Mouse (Mus musculus): ENCODE measurements around the gene Hist1h3c. TPM values are rescaled to one million over a fixed set of nuclear protein-coding genes. Genes with fewer than 3 reads are reported as not detected.
"Not testable (repeated sequence)": the region's sequence is repeated elsewhere in the genome, so short reads cannot be mapped to it uniquely, and the experiment has no call there.

The Hist1h3c gene
- polyA plus RNA-seq, 1 experiment from 2014 or later = 1.1 TPM

- no peak overlapping the region for H3K4me3 ChIP-seq
- H3K27me3 ChIP-seq = no peaks in the 10 kb centered on the region
- no peak overlapping the region for H3K27ac ChIP-seq (replicated peaks)
- no peak for ATAC-seq (ENCODE audit: low FRiP score, low read depth)
- no peaks in the 10 kb centered on the region for H3K36me3 ChIP-seq
- WGBS = 64% methylated on average over 4 of the region's 4 CpGs
- H3K9ac ChIP-seq = no peak overlapping the region
- peaks cover 15% of the 10 kb centered on the region for H3K4me1 ChIP-seq (replicated peaks)
- H3K9me3 ChIP-seq = no peaks in the 10 kb centered on the region
- H3K4me2 ChIP-seq = 0 out of 2 replicates have a peak overlapping the region, but pooled peaks have one; percentile 87
These were observed 8.1 kb upstream of the Hist1h3c start for GRCm38 (mm10) chr13:23753314-23754078.

GRCm38 (mm10) chr13:23752742-23753172, 7.4 kb upstream of the Hist1h3c start:
- Histone ChIP-seq H3K4me2 (peak overlapping the region; percentile 87), H3K27ac (replicated peaks) (no peak overlapping the region), H3K9ac (0 out of 2 replicates have a peak overlapping the region, but pooled peaks have one; percentile 19), H3K36me3 (no peaks in the 10 kb centered on the region), H3K9me3 (no peaks in the 10 kb centered on the region), H3K27me3 (no peaks in the 10 kb centered on the region), H3K4me3 (peak overlapping the region; percentile 19), H3K4me1 (replicated peaks) (peaks cover 21% of the 10 kb centered on the region)
- no peak for ATAC-seq (ENCODE audit: low FRiP score, low read depth)
- WGBS = 3% methylated on average over 6 of the region's 6 CpGs

- H3K4me2 ChIP-seq = peak within 1 kb of the TSS; percentile 87
- not testable (repeated sequence) for H3K27me3 ChIP-seq, H3K36me3 ChIP-seq, H3K9me3 ChIP-seq
- H3K4me3 ChIP-seq = peak within 1 kb of the TSS; percentile 45
- WGBS = 1% methylated on average over 22 of the region's 47 CpGs
- peaks cover 21% of the 10 kb centered on the region for H3K4me1 ChIP-seq (replicated peaks)
- H3K9ac ChIP-seq = peak within 1 kb of the TSS; percentile 46
- peak within 1 kb of the TSS; percentile 94 for H3K27ac ChIP-seq (replicated peaks)
- ATAC-seq (ENCODE audit: low FRiP score, low read depth) = peak; percentile 83
These were observed 6.8 kb upstream of the Hist1h3c start, which contains the start of gene Hist1h3b for GRCm38 (mm10) chr13:23752067-23752741. Gene Hist1h3b, plus strand, starts transcription at chr13:23752267.

GRCm38 (mm10) chr13:23751478-23751956, 6.1 kb upstream of the Hist1h3c start:
- Histone ChIP-seq H3K4me3 (peak overlapping the region; percentile 45), H3K36me3 (no peaks in the 10 kb centered on the region), H3K4me2 (peak overlapping the region; percentile 87), H3K27me3 (no peaks in the 10 kb centered on the region), H3K9me3 (no peaks in the 10 kb centered on the region), H3K4me1 (replicated peaks) (peaks cover 23% of the 10 kb centered on the region), H3K27ac (replicated peaks) (peak overlapping the region; percentile 94), H3K9ac (peak overlapping the region; percentile 46)
- no peak for ATAC-seq (ENCODE audit: low FRiP score, low read depth)
- WGBS = 1% methylated on average over 11 of the region's 11 CpGs

- Histone ChIP-seq H3K4me1 (replicated peaks) (peaks cover 23% of the 10 kb centered on the region), H3K4me2 (peak within 1 kb of the TSS; percentile 87), H3K27ac (replicated peaks) (peak within 1 kb of the TSS; percentile 94), H3K9ac (peak within 1 kb of the TSS; percentile 46), H3K4me3 (peak within 1 kb of the TSS; percentile 45)
- ATAC-seq (ENCODE audit: low FRiP score, low read depth) = peak; percentile 70
- H3K36me3 ChIP-seq, H3K9me3 ChIP-seq, H3K27me3 ChIP-seq: not testable (repeated sequence)
- WGBS = under 1% methylated on average over 32 of the region's 47 CpGs
These were observed 5.6 kb upstream of the Hist1h3c start, which contains the start of gene Hist1h2ab for GRCm38 (mm10) chr13:23750839-23751477. Gene Hist1h2ab, plus strand, starts transcription at chr13:23751126.

GRCm38 (mm10) chr13:23749563-23750121, 4.2 kb upstream of the Hist1h3c start:
- Histone ChIP-seq H3K4me2 (no peak overlapping the region), H3K27me3 (no peaks in the 10 kb centered on the region), H3K9ac (no peak overlapping the region), H3K27ac (replicated peaks) (no peak overlapping the region), H3K36me3 (no peaks in the 10 kb centered on the region), H3K4me1 (replicated peaks) (peaks cover 26% of the 10 kb centered on the region), H3K9me3 (no peaks in the 10 kb centered on the region), H3K4me3 (no peak overlapping the region)
- 89% methylated on average over 5 of the region's 5 CpGs for WGBS
- no peak for ATAC-seq (ENCODE audit: low FRiP score, low read depth)

- Histone ChIP-seq H3K27ac (replicated peaks) (no peak overlapping the region; the same call in 1 of the 2 replicates), H3K27me3 (no peaks in the 10 kb centered on the region), H3K9me3 (no peaks in the 10 kb centered on the region), H3K4me1 (replicated peaks) (peaks cover 25% of the 10 kb centered on the region), H3K4me3 (no peak overlapping the region), H3K36me3 (no peaks in the 10 kb centered on the region), H3K4me2 (no peak overlapping the region), H3K9ac (no peak overlapping the region)
- 5% methylated on average over 4 of the region's 4 CpGs for whole genome bisulfite sequencing
- ATAC-seq (ENCODE audit: low FRiP score, low read depth) = no peak
These were observed 2.5 kb upstream of the Hist1h3c start for GRCm38 (mm10) chr13:23747892-23748288.

- H3K27ac ChIP-seq (replicated peaks) = peak overlapping the region; percentile 98
- H3K4me2 ChIP-seq = peak overlapping the region; percentile 92
- H3K4me1 ChIP-seq (replicated peaks) = peaks cover 21% of the 10 kb centered on the region
- peak overlapping the region; percentile 44 for H3K9ac ChIP-seq
- WGBS = 3% methylated on average over 13 of the region's 13 CpGs
- H3K27me3 ChIP-seq = no peaks in the 10 kb centered on the region
- peak overlapping the region; percentile 46 for H3K4me3 ChIP-seq
- ATAC-seq (ENCODE audit: low FRiP score, low read depth) = no peak
- no peaks in the 10 kb centered on the region for H3K9me3 ChIP-seq
- H3K36me3 ChIP-seq = no peaks in the 10 kb centered on the region
These were observed 1.9 kb upstream of the Hist1h3c start for GRCm38 (mm10) chr13:23747081-23747891.

- under 1% methylated on average over 44 of the region's 58 CpGs for WGBS
- peak; percentile 94 for ATAC-seq (ENCODE audit: low FRiP score, low read depth)
- peak within 1 kb of the TSS; percentile 46 for H3K4me3 ChIP-seq
- H3K4me2 ChIP-seq = peak within 1 kb of the TSS; percentile 92
- H3K9ac ChIP-seq = peak within 1 kb of the TSS; percentile 44
- H3K27me3 ChIP-seq, H3K9me3 ChIP-seq, H3K36me3 ChIP-seq: not testable (repeated sequence)
- peak within 1 kb of the TSS; percentile 98 for H3K27ac ChIP-seq (replicated peaks)
- peaks cover 18% of the 10 kb centered on the region for H3K4me1 ChIP-seq (replicated peaks)
These were observed 1.0 kb upstream of the Hist1h3c start, which contains the start of gene Hist1h2bb for GRCm38 (mm10) chr13:23746201-23747080. Gene Hist1h2bb, plus strand, starts transcription at chr13:23746734.

All from hindbrain, embryonic 15.5 days (tissue).